Mouse (Mus musculus) cerebellum, adult 9-10 months (tissue): Measurements from ENCODE around the gene Insr.
A peak's percentile ranks its signal among the peaks of the same experiment; 100 is the strongest.
"Not testable (repeated sequence)": the region's sequence is repeated elsewhere in the genome, so short reads cannot be mapped to it uniquely, and the experiment has no call there.

Source experiments
- DNase-seq: peaks from one replicate; pipeline ENCODE4 v3.0.0; 2022

Insr gene

DNA sequence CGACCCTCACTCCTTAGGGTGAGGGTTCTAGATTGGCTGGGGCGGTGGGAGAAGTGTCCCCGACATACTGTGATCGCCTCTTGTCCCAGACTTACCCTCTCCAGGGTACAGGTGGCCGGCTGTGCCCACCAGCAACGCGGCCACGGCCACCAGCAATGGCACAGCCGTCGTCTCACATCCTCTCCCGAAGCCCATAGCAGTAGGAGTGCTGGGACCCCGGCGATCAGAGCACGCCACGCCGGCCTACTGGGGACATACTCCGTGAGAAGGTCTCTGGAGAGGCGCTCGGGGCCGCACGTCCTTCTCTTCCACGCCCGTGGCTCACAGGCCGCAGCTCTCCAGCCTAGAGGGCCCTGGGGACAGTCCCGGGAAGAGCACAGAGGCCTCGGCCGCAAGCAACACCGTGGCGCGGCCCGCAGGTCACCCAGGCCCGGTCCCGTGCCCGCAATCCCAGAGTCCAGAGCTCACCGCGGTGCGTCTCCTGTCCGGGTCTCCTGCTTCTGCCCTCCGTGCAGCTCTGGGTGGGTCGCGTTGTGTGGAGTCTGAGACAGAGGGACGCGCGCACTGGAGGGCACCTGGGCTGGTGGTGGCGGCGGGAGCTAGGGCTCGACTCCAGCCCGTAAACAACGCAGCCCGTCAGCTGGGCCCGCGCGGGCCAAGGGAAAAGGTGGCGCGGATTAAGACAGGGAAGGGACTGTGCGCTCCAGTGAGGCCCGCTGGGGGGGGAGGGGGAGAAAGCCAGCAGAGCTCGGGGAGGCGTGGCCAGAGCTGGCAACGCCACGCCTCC is at the start of gene Insr:
Gene Insr (minus strand): TSS at position 684 of the 787 bp plus-strand sequence.
- peak; percentile 94 for DNase-seq

DNA sequence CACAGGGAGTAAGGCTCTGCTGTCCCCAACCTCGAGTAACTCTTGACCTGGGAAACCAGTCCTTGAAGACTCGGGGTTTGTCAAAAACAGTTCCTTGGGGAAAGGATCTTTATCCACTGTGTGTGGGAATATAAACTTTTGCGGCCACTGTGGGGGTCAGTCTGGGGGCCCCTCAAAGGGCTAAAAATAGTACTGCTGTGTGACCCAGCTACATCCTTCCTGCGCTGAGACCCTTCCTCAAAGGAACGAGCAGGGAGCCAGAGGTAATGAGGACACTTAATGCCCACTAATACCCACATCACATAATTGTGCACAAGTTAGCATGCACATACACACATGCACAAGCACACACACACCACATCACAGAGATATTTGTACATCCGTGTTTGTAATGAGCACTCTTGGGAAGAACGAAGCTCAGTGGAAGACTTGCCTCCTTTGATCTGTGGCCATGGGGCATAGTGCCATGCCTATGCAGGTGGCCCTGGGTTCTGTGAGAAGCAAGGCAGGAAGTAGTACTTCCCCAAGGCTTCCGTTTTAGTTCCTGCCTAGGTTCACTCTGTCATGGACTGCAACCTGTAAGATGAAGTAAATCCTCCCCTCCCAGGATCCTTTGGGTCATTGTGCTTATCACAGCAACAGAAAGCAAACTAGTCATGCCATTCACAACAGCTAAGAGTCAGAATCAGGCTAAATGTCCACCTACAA is 48.3 kb upstream of the Insr start:
- DNase-seq = no peak

DNA sequence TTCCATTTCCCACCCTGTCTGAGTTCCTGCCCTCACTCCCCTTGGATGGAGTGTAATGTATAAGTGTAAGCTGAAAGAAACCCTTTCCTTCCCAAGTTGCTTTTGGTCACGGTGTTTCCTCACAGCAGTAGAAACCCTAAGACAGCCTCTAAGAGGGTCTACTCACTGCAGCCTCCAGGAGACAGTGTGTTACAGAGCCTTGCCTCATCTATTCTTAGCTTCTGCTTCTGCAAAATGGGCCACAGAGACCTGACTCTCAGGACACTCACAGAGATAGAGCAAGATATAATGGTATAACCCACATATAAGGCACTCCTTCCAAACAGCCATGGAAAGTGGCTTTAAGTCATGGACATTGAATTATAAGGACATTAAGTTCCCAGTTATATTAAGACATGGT is 47.6 kb upstream of the Insr start:
- no peak for DNase-seq

DNA sequence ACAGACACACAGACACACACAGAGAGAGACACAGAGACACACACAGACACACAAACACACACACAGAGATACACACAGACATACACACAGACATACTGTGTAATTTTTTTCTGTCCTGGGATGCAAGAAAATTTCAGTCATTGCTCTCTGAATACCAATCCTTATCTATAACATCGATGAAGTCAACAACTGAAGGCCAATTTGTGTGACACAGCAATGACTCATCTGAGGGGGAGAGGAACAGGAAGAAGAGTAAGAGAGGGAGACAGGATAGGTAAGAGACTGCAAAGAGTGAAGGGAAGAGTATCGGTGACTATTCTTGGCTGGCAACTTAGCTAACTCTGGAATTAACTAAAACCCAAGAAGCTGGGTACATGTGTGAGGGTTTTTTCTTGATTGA is 44.8 kb upstream of the Insr start:
- DNase-seq = no peak

DNA sequence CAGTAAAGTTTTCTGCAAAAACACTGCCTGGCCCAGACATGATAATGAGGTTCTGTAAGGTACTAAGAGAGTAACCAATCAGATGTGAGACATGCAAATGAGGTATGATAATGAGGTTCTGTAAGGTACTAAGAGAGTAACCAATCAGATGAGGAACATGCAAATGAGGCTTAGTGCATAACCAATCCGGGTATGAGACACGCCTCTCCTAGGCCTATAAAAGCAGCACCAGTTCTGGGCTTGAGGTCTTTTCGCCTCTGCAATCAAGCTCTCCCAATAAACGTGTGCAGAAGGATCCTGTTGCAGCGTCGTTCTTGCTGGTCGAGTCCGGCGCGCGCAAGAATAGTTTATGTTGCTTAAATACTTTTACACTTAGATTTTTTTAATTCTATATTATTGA is 39.9 kb upstream of the Insr start:
- not testable (repeated sequence) for DNase-seq

DNA sequence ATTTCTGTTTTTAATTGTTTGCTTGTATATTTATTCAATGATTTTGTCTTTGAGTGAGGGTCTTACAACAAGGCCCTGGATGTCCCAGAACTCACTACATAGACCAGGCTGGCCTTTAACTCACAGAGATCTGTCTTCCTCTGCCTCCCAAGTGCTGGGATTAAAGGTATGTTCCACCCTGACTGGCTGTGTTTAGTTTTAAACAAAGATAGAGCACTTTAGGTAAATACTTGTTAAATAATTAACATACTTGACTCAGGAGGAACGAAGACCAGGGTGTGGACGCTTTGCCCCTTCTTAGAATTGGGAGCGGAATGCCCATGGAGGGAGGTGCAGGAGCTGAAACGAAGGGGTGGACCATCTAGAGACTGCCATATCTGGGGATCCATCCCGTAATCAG is 37.2 kb upstream of the Insr start:
- DNase-seq = no peak

DNA sequence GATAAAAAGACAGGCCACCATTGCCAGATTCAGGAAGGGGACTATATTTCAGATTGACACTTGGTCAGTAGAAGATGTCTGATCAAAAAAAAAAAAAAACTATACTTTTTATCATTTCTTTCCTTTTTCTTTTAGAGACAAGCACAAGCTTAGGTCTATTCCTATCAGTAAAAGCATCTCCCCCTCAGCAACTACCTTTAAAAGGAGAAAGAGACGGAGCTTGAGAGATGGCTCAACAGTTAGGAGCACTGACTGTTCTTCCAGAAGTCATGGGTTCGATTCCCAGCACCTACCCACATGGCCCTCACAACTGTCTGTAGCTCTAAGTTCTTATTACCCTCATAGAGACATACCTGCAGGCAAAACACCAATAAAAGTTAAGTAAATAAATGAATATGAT is 34.9 kb upstream of the Insr start:
- no peak for DNase-seq

DNA sequence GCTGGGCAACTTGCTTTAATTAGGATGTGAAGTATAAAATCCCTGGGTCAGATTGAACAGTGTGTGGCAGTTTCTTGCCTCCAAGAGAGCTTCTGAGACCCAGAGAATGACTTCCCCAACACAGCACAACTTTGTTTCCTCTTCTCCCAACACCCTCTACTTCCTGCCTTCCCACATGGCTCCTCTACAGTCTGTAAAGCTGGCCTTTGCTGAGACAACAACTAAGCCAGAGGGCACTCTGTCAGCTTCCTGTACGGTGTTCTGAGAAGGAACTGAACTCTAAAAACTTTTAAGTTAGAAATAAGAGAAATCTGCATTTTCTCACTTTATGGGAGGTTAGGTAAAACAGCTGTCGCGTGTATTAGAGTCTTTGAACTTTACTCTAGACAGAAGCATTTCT is 34.4 kb upstream of the Insr start:
- no peak for DNase-seq

DNA sequence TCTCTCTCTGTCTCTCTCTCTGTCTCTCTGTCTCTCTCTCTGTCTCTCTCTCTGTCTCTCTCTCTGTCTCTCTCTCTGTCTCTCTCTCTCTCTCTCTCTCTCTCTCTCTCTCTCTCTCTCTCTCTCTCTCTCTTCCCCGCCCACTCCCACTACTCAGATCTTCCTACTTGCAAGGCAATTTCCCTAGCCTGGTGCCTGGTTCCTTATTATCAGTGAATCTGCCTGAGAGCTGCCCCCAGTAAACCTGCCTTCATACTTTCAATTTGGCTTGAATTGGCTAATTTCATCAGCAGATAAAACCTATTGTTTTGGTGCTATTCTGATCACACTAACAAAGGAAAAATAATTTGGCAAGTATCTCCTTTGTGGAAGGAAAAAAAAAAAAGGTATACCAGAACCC is 34.0 kb upstream of the Insr start:
- DNase-seq = not testable (repeated sequence)

DNA sequence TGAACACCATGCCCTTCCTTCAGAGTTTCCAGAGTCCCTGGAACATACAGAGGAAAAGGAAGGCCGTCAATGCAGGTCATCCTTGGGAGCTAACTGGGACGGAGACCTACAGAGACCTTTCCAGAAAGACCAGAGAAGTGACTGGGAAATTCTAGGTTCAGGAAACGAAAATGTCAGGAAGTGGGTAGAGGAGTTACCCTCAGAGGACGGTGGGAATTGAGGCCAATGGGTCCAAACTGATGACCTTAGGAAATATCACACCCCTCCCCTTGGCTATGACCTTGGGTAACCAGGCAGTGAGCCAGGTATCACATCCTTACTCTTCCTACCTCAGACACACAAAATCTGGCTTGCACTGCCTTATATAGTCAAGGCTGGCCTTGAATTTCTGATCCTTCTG is 32.1 kb upstream of the Insr start:
- no peak for DNase-seq

DNA sequence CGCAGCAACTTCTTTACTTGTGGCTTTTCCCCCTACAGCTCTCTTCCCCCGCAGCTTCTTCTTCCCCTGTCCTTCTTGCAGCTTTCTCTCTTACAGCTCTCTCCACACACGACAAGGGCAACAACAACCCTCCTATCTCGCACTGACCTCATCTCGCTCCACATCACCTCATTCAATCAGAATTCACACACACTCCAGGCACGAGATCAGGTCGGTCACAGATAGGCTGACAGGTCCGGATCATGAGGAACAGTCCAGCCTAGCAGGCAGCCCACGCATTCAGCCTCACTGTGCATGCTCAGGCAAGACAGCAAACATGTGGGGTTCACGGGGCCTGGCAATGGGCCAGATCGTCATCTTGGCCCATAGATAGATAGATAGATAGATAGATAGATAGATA is 30.2 kb upstream of the Insr start:
- DNase-seq = no peak

DNA sequence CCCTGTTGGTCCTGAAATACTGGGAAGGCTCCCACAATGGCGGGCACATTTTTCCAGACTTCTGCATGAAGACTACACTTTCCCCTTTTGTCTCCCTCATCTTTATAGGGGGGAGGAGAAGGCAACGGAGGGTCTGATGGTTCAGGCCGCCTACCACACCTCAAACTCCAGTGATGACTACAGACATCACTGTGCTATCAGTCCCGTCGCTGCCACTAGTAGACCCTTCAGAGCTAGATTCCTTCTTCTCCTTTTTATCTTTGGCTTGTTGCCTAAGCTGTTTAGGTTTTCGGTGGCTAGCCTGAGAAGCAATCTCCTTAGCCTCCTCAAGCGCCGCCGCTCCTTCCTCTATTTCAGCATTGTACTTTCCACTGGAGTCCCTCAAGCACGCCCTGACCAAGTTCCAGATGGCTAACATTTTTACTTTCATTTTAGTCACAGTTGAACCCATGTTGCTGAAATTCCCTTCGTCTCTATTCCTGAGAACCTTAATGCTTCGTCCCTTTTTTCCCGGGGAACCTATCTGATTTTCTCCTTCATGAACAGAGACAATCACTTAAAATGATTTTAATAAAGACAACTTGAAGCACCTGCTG is 28.9 kb upstream of the Insr start:
- DNase-seq = not testable (repeated sequence)

DNA sequence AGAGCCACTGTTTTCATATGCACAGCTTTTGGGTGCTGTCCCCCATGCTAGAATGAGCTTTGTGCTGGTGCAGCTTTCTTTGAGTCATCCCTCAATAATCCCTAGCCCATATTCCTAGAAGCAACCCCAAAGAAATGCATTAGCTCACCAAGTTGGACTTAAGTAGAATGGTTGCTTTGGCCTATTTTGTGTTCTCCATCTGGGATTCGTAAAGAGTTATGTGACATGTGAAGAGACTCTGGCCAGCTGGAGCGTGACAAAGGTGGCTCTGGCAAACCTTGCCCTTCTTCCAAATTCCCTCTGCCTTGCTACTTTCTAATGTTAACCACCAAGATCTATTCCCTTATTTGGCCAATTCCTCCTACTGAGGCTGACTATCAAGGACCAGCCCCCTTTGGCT is 22.7 kb upstream of the Insr start:
- DNase-seq = no peak

DNA sequence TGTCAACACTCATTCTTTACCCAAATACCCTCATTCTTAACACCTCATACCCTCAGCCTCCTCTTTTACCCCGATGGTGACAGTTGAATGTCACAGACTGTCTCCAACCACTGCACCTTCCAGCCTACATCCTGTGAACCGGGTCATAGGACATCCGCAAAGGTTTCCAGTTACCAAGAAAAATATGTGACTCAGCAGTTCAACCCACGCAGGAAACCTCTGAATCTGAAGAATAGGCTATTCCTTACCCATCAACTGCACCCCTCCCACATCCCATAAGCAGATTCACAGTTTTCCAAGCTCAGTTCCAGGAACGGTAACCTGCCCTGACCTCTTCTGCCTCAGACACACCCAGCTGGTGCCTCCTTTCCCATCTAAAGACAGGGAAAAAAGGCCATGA is 19.9 kb upstream of the Insr start:
- DNase-seq = no peak

DNA sequence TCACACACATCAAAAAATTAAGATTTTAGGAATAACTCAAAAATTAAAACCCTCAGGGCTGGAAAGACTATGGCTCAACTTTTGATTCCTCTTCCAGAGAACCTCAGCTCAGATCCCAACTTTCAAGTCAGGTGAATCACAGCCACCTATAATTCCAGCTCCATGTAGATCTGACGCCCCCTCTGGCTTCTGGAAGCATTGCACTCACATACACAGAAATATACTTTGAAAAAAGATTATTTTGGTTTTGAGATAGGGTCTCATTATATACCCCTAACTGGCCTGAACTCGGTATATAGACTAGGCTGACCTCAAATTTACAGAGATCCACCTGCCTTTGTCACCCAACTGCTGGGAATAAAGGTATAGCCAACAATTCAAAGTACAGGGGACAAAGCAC is 6.4 kb upstream of the Insr start:
- no peak for DNase-seq

DNA sequence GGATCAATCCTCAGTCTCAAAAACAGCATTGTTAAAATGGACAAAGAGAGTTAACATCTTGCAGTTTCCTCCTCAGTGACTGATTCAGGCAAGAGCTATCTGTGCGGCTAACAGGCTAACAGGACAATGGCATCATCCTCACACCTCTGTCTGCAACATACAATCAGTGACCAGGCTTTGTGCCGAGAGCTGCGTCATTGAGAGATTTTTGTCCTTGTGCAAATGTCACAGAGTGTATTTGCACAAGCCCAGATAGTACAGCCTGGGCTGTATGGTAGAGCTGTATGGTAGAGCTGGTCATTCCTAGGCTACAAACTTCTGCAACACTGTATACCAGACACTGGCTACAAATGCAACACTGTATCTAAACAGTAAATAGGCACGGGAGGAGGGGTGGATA is 5.2 kb upstream of the Insr start:
- no peak for DNase-seq

DNA sequence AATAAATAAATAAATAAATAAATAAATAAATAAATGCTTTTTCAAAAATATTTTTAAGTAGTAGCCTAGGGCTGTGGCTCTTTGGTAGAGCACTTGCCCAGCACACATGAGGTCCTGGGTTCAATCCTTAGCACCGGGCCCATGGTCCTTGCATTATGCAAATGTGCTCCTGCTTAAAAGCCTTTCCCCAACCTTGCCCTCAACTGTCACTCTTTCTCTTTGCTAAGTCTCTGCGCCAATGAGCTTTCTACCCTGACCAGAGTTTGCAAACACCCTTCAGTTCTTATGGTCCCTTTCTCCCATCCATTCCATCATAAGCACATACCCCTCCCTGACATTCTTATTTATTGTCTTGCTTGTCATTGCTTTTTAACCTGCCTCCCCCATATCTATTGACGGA is 1.9 kb upstream of the Insr start:
- DNase-seq = no peak

DNA sequence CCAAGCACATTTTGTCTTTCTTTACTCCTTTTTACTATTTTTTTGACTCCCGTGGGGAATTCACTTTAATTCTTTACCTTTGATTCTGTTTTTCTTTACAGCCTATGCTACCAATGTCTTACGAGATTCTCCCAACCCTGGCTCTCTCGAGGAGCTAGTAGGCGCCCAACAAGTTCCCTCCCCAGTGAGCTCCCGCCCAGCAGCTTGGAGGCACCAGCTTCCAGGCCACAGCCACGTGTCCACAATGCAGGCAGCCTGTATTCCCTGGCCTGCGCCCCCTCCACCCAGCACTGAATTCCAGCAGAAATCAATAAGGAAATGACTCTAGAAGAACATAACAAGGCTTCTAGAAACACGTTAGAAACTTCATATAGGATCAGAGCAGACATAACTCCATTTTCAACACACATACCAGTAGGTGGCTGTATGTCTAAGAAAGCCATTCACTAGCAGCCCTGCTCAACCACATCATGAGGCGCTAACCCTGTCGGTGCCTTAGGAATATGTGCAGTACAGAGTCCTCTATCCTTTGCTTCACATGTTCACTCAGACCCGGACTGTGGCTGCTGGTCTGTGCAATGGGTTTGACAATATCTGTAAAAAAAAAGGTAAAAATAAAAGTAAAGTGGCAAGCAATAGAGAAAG is 971 bp upstream of the Insr start:
- peak; percentile 57 for DNase-seq

DNA sequence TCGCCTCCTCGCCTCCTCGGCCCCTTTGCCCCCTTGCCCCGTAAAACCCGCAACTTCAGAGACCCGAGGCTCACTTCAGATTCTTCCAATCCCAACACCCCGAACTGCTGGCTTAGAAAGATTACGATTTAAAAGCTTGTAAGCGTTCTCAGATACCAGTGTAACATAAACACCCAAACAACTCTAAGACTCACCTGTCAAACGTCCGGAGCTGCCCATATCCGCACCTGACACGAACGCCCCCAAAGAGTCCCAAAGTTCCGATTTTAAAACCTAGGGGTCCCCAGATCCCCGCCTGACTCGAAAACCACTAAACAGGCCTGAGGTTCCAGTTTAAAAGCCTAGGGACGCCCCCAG is 282 bp upstream of the Insr start:
- no peak for DNase-seq

DNA sequence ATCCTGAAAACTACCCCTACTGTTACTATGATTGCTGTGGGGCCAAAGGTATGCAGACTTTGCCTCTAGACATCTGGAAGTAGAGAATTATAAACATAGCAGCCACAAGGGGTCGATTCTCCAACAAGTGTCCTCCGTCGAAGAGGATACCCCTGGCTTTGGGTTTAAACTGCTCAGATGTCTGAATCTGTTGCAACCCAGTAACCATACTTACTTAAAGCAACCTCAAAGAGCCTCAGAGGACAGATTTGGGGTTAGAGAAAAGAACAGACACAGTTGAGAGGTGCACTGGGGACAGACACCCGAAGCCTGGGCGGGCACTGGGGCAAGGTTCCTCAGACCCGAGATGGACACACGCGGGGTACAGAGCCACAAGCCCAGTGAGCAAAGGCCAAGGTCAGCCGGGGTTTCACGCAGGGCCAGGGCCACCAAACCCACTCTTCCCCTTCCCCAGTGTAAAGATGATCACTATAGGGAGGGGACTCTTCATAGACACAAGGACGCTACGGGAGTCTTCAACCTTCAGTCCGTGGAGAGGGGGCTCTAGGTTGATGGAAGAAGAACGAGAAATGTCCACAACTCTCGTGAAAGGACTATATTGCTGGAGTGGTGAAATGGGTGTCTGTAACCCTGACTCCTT is 1.1 kb downstream of the Insr start:
- DNase-seq = no peak

DNA sequence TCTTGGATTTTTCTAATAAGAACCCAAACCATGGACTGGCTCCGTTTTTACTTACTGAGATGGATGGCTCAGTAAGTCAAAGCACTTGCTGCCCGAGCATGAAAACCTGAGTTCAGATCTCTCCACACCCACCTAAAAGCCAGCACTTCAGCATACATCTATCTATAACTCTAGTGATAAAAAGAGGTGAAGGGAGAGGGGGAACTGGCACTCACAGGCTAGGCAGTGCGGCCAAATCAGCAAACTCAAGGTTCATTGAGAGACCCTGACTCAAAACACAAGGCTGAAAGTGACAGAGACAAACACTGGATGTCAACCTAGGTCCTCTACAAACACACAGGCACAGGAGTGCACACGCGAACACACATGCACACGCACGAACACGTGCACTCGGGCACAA is 2.2 kb downstream of the Insr start:
- no peak for DNase-seq

DNA sequence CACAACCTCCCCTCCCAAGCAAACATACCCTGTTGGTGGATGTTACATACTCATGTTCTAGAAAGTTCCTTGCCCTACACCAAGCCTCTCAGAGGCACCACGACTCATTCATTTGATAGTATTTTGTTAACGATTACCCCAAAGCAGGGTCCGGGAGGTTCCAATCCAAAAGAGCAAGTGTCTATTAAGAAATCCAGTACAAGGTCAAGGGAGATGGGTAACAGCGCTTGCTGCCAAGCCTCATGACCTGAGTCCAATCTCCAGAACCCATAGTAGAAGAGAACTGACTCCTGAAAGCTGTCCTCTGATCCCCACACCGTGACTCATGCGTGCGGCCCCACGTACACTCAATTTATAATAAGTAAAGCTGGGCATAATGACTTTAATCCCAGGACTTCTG is 3.4 kb downstream of the Insr start:
- DNase-seq = no peak

DNA sequence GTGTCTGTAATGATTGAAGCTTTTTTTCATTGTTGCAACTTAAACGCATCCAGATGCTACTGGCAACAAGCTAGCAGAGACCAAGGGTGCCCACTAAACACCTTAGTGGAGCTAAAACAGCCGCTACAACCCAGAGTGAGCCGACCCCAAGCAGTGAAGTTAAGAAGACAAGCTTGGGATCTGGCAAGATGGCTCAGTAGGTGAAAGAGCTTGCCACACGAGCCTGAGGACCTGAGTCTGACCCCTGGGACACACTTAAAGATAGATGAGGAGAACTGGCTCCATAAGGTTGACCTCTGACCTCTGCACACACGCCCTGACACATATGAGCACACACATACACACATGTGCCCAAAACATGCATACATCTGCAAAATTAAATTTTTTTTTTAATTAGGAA is 4.2 kb downstream of the Insr start:
- no peak for DNase-seq
